Mouse (Mus musculus): ENCODE measurements around the gene Gm10563.
A peak's percentile ranks its signal among the peaks of the same experiment; 100 is the strongest.
"Not testable (repeated sequence)": the region's sequence is repeated elsewhere in the genome, so short reads cannot be mapped to it uniquely, and the experiment has no call there.

Gene Gm10563

DNA sequence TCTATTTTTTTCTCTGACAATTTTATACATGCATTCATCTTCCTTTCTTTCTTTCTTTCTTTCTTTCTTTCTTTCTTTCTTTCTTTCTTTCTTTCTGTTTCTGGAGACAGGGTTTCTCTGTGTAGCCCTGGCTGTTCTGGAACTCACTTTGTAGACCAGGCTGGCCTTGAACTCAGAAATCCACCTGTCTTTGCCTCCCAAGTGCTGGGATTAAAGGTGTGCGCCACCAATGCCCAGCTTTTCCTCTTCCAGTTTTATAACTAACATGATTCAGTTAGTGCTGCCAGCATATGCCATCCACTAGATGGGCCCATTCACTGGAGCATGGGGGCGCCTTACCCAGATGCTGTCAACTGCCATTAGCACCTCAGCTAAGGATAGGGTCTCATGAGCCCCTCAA lies at the start of gene Gm10563:
Gm10563 (minus strand) TSS at position 101 of the 400 bp plus-strand sequence.
- not testable (repeated sequence) for DNase-seq (ENCODE audit: low read depth, low spot score)

DNA sequence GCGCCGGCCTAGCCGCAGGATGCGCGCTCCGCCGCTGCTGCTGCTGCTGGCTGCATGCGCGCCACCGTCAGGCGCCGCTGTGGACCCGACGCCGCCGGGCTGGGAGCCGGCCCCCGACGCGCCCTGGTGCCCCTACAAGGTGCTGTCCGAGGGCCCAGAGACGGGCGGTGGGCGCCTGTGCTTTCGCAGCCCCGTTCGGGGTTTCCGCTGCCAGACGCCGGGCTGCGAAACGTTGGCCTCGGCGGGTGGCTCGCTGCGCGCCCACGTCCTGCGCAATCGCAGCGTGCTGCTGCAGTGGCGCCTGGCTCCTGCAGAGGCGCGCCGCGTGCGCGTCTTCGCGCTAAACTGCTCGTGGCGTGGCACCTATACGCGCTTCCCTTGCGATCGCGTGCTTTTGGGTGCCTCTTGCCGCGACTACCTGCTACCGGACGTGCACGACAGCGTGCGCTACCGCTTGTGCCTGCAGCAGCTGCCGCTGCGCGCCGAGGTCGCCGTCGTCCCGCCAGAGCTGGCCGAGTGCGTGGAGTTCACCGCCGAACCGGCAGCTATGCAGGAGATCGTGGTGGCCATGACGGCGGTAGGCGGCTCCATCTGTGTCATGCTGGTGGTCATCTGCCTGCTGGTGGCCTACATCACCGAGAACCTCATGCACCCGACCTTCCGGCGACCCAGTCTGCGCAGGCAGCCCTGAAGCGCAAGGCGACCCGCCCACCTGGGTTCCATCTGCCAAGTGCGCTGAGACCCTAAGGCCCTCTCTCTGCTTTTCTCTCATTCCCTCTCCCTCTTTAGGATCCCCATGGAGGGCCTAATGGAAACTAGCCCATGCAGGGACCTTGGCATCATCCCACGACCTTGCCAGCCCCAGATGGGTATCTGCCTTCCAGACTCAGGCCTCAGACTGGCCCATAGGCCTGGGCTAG lies 49.5 kb upstream of the Gm10563 start:
- DNase-seq (ENCODE audit: low read depth, low spot score) = no peak

DNA sequence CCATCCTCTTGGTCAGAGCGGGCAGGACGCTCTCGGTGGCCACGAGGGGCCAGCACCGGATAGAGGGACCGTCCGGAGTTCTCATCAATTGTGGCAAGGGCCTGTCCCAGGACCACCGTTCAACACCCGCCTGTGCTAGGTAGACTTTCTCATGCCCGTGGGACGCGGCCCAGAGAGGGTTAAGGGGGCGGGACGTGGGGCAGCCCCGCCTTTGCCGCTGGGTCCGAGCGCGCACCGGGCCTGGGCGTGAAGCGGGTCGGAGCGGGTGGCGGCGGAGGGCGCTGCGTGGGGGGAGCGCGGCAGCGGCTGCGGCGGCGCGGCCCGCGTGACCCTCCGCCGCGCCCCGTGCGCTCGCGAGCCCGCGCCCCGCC lies 48.9 kb upstream of the Gm10563 start, which contains the start of gene Fndc10:
Fndc10 (plus strand) TSS at position 232 of the 371 bp plus-strand sequence.
- no peak for DNase-seq (ENCODE audit: low read depth, low spot score)

DNA sequence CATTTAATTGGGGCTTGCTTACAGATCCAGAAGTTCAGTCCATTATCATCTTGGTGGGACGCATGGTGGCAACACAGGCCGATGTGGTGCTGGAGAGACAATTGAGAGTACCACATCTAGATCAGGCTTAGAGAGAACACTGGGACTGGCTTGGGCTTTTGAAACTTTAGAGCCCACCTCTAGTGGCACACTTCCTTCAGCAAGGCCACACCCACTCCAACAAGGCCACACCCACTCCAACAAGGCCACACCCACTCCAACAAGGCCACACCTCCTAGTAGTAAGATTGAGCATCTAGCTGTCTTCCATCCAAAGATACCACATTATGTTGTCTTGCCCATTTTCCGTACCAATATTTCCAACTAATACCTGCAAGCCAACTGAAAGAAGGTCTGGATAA lies 47.2 kb upstream of the Gm10563 start:
- DNase-seq (ENCODE audit: low read depth, low spot score) = no peak

GRCm38 (mm10) chr4:155690571-155691375 lies 45.6 kb upstream of the Gm10563 start:
- no peak for DNase-seq (ENCODE audit: low read depth, low spot score)

DNA sequence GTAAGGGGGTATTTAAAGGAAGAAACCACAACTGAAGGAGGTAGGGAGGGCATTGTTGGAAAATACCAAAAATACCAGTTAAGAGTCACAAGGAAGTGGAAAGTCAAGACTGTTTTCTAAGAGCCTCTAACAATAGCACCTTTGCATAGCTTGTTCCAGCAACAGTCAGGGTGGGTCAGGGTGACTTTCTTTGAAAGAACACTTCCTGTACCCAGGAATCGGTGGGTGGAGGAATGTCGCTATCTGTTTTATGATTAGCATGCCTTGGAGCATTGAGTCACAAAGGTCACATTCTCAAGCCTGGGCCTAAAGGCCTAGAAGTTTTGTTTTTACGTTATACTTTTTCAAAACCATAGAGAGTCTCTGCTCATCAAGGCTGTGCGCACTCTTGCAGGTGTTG lies 42.6 kb upstream of the Gm10563 start:
- not testable (repeated sequence) for DNase-seq (ENCODE audit: low read depth, low spot score)

- DNase-seq (ENCODE audit: low read depth, low spot score) = not testable (repeated sequence)
Observed at GRCm38 (mm10) chr4:155683670-155684277, 38.6 kb upstream of the Gm10563 start.

GRCm38 (mm10) chr4:155675991-155676390 lies 30.8 kb upstream of the Gm10563 start:
- no peak for DNase-seq (ENCODE audit: low read depth, low spot score)

GRCm38 (mm10) chr4:155672082-155672481 lies 26.9 kb upstream of the Gm10563 start:
- no peak for DNase-seq (ENCODE audit: low read depth, low spot score)

DNA sequence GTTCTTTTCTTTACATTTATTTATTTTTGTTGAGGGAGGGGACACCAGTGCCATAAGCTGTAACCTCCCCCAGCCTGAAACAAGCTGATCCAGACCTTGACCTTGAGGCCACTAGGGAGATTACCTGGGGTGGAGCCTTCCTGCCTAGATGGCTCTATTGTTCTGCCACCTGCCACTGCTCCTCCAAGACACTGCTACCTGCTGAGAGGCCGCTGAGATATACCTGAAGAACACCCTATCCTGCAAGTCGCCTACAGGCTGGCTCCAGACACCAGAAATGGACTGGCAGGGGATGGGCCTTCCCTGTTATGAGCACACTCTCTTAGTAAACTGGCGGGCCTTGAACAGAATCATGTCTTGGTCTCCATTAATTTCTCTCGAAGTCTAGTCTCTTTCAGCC lies 25.0 kb upstream of the Gm10563 start:
- DNase-seq (ENCODE audit: low read depth, low spot score) = not testable (repeated sequence)

GRCm38 (mm10) chr4:155669598-155670075 lies 24.4 kb upstream of the Gm10563 start:
- DNase-seq (ENCODE audit: low read depth, low spot score) = no peak

GRCm38 (mm10) chr4:155668689-155669597 lies 23.7 kb upstream of the Gm10563 start, which contains the start of gene Mib2:
Mib2 (minus strand) TSS chr4:155669198.
- peak; percentile 95 for DNase-seq (ENCODE audit: low read depth, low spot score)

GRCm38 (mm10) chr4:155666903-155667302 lies 21.7 kb upstream of the Gm10563 start:
- no peak for DNase-seq (ENCODE audit: low read depth, low spot score)

GRCm38 (mm10) chr4:155660641-155661040 lies 15.4 kb upstream of the Gm10563 start:
- no peak for DNase-seq (ENCODE audit: low read depth, low spot score)

DNA sequence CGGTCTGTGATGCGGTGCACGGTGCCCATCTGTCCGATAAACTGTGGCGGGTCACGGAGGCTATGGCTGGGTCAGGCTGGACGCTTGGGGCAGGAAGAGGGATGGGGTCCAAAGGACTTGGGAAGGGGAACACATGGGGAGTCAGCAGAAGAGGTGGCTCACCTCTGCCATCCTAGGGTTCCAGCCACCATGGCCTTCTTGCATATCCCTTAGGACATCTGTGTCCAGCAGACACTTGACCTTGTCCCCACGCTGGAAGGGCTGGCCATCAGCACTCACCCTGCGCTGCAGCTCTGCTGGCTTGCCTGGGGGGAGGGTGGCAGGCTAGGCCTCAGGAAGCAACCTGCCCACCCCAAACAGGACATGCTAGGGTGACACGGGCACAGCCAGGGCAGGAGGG lies 13.8 kb upstream of the Gm10563 start:
- DNase-seq (ENCODE audit: low read depth, low spot score) = no peak

GRCm38 (mm10) chr4:155656214-155656751 lies 11.1 kb upstream of the Gm10563 start:
- no peak for DNase-seq (ENCODE audit: low read depth, low spot score)

DNA sequence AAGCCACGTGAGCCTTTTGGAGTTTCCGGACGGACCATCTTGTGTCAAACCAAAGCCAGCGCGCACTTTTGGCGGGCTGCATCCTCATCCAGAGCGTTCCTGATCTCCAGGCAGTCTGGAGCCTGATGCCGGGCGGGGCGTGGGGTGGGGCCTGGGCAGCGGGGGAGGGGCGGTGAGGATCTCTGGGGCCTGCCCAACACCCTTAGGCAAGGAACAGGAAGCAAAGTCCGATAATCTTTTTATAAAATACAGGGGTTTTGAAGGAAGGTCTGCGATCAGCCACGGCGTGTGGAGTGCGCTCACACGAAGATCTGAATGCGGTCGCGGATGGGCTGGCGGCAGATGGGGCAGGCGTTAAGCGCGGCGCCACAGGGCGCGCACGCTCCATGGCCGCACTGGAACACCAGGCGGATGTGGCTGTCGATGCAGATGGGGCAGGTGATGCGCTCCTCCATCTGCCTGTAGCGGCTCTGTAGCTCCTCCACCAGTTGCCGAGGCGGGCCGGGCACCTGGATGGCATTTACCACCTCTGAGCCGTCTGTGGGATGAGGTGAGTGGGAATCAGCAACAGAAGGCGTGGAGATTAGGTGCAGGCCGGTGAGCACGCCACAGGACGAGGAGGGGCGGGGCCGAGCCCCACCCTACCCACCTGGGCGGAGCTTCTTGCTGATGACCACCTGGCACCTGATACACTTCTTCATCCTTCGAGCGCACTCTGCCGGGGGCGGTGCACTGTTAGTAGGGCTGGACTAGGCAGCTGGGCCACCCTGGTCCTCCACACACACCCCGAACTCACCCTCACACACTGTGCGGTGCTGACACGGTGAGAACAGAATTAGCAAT lies 9.5 kb upstream of the Gm10563 start:
- no peak for DNase-seq (ENCODE audit: low read depth, low spot score)

GRCm38 (mm10) chr4:155654183-155654455 lies 8.9 kb upstream of the Gm10563 start:
- DNase-seq (ENCODE audit: low read depth, low spot score) = no peak

GRCm38 (mm10) chr4:155653451-155654182 lies 8.4 kb upstream of the Gm10563 start:
- DNase-seq (ENCODE audit: low read depth, low spot score) = no peak
